Mouse (Mus musculus) adrenal gland, postnatal 36 days (tissue): ENCODE data around the gene Chd6. TPM values are rescaled to one million over a fixed set of nuclear protein-coding genes. Genes with fewer than 3 reads are reported as not detected.
"Not testable (repeated sequence)": the region's sequence is repeated elsewhere in the genome, so short reads cannot be mapped to it uniquely, and the experiment has no call there.

Experiments used
- DNase-seq, 2 experiments: peaks; one replicate each; pipeline ENCODE4 v3.0.0; 2021; ENCODE audit warnings: mixed read lengths in 1 of 2
- total RNA-seq, 2 experiments: library from RNA; stranded (reverse); gene quantifications; 2 replicates each; pipeline ENCODE4 v1.2.3; 2021

Chd6 gene
- total RNA-seq, 2 experiments from 2014 or later: 34.7 TPM

DNA sequence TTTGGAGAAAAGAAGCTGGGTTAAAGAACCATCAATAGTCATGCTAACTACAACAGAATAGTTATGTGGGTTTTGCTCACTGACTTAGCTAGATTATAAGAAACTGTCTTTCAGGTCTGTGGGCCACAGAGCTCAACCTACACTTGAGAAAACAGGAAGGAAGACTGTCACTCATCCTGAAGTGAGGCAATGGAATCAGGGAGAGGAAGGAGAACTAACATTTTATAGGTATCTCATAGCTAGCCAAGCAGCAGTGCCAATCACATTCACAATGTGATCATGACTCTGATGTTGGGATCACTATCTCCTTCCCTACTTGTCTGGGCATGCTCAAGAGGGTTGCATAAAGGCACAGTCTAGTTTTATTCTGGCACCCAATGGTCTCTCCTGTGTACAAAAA is 121.4 kb downstream of the Chd6 start:
- DNase-seq: no peak

DNA sequence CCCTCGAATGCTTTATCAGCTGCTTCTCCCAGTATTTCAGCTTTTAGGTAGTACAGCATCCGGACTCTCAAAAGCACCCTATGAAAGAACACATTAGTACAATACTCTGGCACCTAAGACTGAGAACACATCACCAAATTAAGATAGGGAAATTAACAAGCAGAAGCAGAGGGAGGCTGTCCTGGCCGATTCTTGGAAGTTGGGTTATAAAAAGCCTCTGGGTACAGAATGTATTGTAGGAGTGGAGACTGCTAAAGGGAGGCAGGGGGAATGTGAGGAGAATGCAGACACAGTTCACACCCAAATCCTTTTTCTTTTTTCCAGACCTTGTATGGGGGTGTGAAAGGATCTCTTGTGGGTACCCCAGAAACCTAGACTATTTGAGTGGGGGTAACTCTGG is 126.2 kb downstream of the Chd6 start:
- DNase-seq: no peak

DNA sequence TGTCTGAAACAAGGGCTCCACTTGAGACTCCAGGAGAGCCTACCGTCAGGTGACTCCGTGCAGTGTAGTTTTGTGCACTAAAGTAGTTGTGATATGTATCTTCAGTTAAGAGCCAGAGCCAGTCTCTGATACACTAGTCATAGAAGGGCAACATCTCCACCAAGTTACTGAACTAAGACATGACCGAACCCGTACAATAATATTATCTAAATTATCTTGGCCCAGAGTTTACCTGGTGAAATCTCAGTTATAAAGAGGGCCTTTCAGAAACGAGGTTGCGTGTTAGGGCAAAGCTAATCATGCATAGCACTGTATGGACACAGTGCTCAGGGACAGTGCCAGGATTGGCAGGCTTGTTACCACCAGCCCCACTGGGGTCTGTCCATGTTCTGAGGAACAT is 127.1 kb downstream of the Chd6 start:
- DNase-seq: no peak

DNA sequence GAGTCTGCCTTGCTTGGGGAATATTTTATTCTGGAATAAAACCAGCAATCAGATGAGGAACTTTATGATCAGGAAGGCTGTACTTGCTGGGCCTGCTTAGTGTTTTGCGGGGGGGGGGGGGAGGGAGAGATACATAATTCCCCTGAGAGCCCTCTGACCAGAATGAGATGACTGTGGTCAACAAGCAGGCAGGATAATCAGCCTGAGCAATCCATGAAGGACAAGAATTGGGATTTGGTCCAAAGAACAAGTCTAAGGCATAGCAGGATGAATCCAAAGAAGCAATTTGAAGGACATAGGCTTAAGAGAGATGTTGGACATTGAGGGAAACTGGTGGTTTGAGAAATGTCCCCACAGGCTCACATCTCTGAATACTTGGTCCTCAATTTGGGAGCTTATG is 130.2 kb downstream of the Chd6 start:
- DNase-seq: no peak

DNA sequence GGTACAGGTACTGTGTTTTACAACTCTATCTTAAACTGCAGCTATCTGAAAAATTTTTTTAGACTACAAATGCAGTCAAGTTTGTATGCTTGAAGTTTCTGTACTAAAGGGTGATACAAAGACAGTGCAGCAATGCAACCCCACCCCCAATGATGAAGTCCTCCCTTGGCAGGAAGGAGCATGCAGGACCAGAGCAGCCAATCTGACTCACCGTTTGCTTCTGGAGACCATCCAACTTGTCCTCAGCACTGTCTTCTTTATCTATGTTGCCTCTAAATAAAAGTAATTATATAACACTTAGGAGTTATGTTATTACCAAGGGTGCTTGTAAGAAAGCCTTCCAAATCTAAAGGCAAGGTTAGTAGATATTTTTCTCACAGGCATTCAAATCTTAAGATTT is 131.6 kb downstream of the Chd6 start:
- peak; percentile 61 to 66 for DNase-seq

DNA sequence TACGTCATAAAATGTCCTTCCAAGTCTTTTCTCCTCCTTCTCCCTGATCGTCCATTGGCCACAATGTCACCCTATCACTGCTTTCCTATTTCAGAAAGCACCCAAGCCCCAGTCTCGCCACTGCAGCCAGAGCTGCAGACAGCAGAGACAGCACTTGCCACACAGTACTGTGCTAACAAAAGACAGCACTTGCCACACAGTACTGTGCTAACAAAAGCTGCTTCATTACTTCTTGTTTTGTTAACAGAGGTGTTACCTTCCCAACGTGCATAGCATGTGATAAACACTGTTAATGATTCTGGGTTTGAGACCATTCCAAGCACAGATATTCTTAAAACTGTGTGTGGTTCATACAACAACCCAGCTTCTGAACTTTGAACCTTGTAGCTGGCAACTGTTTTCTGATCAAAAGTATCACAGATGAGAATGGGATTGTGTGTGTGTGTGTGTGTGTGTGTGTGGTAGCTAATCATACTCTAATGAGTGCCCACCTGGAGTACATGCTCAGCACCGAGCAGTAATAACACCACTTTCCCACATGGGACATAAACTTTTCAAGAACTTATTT is 135.1 kb downstream of the Chd6 start:
- DNase-seq: no peak

DNA sequence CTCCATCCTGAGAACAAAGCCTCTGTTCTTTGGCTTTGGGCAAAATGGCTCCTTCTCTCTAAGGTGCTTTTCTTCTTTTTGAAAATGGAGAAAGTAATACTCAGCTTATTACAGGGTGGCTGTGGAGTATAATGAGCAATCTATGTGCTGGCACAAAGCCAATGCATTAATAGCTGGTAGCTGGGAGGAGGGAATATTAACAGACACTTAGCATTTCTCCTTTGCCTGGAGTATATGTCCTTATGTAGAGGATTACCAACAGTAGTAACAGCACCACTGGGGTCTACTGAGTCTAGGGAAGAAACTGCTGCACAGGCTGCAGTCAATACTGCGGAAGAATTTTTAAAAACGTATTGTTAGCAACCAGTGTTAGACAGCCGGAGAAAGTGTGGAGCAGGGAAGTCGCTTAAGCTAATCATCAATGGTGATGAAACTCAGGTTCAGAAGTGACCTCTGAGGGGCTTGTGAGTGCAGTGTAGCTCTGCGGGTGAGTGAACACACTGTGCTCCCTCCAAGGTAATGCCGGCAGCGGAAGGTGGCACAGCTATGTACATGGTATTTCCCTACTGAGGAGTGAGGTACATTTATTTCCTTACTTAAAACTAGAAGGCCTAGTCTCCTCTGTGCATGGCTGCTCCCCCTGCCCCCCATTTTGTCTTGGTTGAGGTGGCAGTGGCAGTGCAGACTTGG is 136.6 kb downstream of the Chd6 start:
- DNase-seq: no peak

DNA sequence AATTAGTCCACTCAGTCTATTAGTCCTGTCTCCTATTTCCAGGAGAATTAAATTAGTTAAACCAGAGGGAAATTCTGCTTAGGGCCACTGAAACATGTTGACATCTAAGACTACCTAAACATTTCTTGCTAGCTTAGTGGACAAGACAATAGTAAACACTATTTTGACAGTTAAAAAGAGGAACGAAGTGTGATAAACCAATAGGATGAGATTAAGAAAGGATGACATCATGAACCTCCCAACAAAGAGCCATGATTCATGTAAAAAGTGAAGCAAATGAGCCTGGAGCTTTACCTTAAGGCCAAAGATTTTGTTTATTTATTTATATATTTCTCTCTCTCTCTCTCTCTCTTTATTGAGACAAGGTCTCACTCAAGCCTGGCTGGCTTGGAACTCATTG is 146.7 kb downstream of the Chd6 start:
- no peak for DNase-seq

DNA sequence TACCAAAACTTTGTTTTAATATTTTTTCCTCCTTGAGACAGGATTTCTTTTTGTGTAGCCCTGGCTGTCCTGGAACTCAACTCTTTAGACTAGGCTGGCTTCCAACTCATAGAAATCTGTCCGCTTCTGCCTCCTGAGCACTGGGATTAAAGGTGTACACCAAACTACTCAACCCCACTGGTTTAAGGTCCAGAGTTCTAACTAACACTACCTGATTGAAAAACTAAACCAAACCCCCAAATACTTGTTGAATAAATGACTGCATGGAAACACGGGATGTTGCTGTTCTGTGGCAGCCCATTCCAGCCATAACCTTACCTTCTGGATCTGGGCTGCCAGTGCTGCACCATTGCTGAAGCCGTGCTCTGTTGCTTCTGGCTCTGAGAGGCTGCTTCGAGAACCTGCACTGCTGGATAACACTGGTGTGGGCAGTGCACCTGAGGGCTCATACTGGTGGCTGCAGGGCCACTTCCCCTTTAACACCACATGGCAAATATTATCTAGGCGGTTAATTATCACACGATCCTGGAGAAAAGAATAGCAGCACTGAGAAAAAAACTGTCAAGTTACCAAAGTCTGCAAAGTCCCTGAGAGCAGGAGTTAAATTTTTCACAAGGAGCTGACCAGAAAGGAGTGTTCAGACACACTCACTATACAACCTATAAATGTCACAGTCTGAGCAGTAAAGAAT is 147.8 kb downstream of the Chd6 start:
- no peak for DNase-seq

DNA sequence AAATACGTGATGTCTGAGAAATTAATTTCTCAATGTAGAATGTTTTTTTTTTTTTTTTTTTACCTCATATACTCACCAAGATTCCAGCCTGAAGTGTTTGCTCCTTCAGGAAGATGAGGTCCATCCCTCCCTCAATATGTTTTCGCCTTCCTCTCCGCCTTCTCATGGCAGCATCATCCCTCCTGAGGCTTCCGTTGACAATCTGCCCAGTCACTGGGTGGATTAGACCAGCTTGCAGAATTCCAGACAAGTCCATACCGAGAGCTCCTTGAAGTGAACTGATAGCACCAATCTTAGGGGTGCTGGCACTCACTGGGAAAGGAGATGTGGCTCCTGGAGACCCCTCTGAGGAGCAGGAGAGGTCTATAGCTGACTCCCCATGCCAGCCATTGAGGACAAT is 149.0 kb downstream of the Chd6 start:
- no peak for DNase-seq

DNA sequence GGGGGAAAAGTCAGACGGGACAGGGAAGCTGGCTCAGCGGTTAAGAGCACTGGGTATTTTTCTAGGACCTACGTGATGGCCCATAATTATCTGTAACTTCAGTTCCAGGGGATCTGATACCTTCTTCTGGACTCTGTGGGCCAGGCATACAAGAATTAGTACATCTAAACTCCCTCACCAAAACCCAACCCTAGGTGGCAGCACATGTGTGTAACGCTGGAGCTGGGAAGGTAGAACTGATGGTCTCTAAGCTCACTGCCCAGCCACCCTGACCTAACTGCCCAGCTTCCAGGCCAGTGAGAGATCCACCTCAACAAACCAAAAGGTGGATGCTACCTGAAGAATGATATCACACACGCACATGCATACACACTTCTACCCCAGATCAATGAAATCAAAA is 150.1 kb downstream of the Chd6 start:
- no peak for DNase-seq

DNA sequence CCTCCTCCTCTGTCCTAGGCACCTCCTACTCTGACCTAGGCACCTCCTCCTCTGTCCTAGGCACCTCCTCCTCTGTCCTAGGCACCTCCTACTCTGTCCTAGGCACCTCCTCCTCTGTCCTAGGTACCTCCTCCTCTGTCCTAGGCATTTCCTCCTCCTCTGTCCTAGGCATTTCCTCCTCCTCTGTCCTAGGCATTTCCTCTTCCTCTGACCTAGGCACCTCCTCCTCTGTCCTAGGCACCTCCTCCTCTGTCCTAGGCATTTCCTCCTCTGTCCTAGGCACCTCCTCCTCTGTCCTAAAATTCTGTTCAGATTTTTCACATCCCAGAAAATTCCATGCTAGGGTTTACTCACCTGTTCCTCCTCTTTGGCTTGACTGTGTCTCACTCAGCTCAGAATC is 151.1 kb downstream of the Chd6 start:
- not testable (repeated sequence) for DNase-seq

DNA sequence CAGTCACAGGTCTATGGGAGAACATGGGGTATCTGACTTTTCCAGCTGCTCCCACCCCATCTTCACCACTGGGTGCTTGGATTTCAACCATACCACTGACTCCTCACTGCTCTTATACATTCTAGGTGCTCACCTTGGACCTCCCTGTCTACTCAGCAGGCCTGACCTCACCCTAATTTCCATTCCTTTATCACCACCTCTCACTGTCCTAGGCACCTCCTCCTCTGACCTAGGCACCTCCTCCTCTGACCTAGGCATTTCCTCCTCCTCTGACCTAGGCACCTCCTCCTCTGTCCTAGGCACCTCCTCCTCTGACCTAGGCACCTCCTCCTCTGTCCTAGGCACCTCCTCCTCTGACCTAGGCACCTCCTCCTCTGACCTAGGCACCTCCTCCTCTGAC is 151.6 kb downstream of the Chd6 start:
- not testable (repeated sequence) for DNase-seq

DNA sequence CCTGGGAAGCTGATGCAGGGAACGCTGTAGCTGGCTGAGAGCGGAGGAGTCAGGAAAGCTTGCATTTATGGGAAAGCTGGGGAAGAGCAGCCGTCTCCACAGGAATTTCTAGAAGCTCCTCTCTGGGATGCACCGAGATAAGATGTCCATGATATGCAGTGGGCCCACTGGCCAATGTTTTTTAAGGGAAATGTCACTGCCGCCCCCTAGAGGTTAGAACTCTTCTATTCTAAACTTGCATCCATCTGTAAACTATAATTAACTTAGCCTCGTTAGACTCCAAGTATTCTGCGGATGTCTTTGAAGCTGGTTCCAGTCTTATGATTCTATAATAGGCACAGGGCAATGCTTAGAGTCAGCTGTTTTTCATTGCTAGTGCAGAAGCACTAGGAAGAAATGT is 153.5 kb downstream of the Chd6 start:
- no peak for DNase-seq

DNA sequence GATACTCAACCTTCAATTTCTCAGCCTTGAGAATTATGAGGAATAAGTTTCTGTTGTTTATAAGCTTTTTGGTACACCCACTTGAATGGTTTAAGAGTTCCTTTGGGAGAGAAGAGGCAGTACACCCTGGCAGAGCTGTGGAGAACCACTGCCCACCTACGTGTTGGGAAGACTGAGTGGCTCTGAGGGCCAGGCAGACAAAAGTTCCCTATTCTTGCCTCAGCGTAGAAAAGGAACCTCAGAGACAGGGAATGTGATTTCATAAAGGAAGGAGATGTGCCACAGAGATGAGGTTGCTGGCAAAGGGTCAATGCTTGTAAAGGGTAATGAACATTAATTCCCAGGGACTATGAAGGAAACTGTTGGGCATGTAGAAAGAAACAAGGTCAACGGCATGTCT is 154.3 kb downstream of the Chd6 start:
- no peak for DNase-seq

DNA sequence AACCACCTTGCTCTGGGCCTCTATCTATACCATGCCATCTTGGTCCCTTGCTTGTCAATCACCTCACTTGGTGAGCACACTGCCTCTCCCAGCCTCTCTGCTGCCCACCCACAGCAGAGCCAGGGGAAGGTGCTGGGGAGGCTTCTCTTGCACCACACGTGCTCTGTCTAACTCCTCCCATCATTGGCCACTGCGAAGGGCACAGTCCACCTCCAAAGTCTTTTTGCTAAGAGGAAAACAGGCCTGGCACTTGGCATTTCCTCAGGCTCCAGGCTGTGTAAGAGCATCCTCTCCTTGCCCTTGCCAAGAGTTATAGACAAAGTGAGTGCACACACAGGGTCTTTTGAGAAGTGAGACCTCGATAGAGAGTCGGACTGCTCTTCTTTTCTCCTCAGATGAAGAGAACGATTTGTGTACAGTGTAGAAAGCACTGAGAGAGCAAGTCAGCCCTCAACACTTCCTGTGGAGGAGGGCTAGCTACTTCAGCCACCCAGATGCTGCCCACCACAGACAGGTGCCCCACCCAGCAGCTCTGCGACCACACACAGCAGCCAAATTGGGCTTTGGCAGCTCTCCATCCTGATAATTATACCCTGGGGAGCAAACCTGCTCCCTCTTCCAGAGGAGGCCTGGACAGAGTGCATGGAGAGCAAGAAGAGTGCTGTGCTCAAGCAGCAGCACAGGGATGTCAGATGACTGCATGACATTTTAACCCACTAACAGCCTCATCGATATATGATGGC is 155.6 kb downstream of the Chd6 start:
- DNase-seq: no peak

DNA sequence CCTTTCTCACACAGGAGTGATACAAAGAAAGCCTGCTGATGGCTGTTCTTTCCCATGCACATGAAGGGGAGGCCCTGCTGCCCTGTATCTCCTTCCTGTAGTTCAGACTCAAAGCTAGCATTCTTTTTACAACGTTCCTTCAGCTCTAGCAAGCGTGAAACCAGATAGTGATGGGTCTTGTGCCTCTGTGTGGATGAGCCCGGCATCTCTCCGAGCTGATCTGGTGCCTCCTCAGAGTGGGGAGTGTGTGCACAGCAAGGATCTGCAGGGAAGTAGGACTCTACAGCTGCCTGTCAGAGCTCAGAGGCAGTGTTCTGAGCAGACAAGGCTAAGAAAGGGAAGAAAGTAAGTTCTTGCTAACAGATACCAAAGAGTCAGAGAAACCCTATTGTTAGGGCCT is 157.3 kb downstream of the Chd6 start:
- DNase-seq: no peak

DNA sequence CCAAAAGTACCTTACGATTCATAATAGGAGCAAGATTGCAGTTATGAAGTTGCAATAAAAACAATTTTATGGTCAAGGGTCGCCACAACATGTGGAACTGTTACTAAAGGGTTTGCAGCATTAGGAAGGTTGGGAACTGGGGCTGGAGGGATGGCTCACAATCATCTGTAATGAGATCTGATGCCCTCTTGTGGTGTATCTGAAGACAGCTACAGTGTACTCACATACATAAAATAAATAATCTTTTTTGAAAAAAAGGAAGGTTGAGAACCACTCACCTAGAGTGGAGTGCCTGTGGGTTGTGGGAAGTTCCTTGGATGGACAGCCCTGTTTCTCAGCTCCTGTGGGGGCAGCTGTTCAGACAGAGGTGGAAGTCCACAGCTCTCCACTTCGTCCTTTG is 166.4 kb downstream of the Chd6 start:
- DNase-seq: no peak

DNA sequence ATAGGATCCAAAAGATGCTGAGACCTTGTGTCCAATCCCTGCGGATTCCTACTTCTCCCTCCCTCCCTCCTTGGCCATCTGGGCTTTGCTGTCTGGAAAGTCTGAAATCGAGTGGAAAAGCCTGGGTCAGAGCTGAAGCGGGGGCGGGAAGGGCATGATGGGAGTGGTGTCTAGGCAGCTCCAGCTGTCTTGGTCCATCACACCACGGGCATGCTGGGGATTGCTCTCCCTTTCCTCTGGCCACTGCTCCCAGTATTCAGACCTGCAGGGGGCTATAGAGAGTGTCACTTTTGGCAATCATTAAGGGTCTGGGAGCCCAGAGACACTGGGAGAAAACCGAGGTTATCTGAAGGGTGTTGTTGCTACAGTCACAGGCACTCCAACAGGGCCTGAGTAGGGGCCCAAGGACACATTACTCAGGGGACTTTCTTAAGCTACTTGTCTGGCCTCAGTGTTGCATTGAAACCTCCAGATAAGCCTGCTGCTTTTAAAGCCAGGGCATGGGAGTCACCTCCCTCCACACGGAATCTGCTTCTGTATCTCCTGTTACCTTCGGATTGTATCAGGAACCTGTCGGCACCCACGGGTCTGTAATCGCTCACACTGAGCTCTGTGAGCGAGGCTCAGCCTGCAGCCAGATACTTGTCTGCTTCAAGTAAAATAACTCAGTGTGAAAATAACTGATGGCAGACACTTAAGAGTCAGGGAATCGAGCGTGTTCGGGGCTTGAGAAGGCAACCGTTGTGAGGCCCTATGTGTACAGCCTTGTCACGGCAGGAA is 167.8 kb downstream of the Chd6 start:
- DNase-seq: no peak

DNA sequence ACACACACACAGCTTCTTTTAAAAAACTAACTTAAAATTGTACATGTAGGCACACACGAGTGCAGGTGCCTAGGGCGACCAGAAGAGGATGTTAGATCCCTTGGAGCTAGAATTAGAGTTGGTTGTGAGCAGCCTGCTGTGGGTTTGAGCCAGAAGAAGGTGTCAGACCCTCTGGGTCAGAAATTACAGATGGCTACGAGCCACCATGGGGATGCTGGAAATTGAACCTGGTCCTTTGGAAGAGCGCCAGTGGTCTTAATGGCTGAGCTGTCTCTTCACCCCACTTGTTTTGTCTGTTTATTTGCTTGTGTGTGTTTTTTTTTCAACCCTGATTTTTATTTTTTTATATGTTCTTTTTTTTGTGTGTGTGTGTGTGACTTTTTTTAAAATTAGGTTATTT is 174.4 kb downstream of the Chd6 start:
- DNase-seq: no peak

DNA sequence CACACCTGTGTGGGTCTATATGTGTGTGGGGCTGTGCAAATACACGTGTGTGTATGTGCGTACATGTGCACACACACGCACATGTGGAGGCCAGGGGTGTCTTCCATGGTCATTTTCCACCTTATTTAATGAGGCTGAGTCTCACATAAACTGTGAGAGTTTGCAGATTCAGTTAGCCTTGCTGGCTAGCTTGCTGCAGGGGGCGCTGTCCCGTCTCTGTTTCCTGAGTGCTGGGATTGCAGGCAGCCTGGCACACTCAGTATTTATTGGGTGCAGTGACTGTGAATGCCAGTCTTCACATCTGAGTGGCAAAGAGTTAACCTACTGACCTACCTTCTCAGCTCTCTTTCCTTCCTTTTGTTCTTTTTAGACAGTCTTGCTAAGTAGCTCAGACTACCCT is 175.0 kb downstream of the Chd6 start:
- no peak for DNase-seq

DNA sequence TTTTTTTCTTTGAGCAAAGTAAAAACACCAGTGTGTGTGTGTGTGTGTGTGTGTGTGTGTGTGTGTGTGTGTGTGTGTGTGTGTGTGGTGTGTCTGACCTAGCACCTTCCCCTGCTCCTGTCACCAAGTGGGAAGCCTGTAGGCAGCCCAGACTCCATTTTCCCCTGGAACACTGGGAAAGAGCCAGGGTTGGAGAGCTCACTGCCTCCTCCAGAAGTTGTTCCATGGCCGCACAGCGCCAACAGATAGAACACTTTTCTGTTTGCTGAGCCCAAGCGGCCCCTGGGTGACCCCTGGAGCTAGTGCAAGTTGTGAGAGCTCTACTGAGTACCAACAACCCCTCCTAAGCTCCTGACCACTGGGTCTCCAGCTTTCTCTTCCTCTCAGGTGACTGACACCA is 175.9 kb downstream of the Chd6 start:
- DNase-seq: no peak
